Mouse (Mus musculus) ES-E14 (cell line): Measurements from ENCODE around the gene Syngr4. TPM values are rescaled to one million over a fixed set of nuclear protein-coding genes. Genes with fewer than 3 reads are reported as not detected.

Experiments
- DNase-seq: peaks from one replicate; pipeline ENCODE4 v3.0.0-alpha.2; 2013; ENCODE audit warnings: low read depth, low spot score
- H3K27ac ChIP-seq: 2 replicates; pipeline ENCODE4 v1.5.1; 2012; ENCODE audit warnings: low read depth, mild to moderate bottlenecking, low read length, moderate library complexity, mixed read lengths; ENCODE audit not compliant: poor library complexity, insufficient read depth, severe bottlenecking
- H3K36me3 ChIP-seq: 2 replicates; pipeline ENCODE4 v1.6.1; 2012; ENCODE audit warnings: mild to moderate bottlenecking, low read length, moderate library complexity, mixed read lengths; ENCODE audit not compliant: control insufficient read depth, poor library complexity, insufficient read depth, severe bottlenecking
- H3K4me1 ChIP-seq, 2 experiments: fragments of 150-350 bp in 1 of 2; sonication (generic) in 1 of 2; 2 replicates each; pipeline ENCODE4 v1.6.1; 2012; ENCODE audit warnings: low read length in 2 of 2, mild to moderate bottlenecking in 1 of 2, mixed read lengths in 1 of 2; ENCODE audit not compliant: control insufficient read depth in 2 of 2, insufficient read depth in 2 of 2, poor library complexity in 1 of 2
- H3K4me3 ChIP-seq, 2 experiments: fragments of 150-350 bp in 1 of 2; sonication (generic) in 1 of 2; 2 replicates each; pipeline ENCODE4 v1.5.1; 2012; ENCODE audit warnings: low read length in 2 of 2, low read depth in 1 of 2, mild to moderate bottlenecking in 1 of 2, mixed read lengths in 1 of 2; ENCODE audit not compliant: insufficient read depth in 1 of 2, poor library complexity in 1 of 2, severe bottlenecking in 1 of 2
- H3K9ac ChIP-seq: 2 replicates; pipeline ENCODE4 v1.6.1; 2012; ENCODE audit warnings: low read depth, mild to moderate bottlenecking, low read length, mixed read lengths; ENCODE audit not compliant: poor library complexity, insufficient read depth, severe bottlenecking
- H3K9me3 ChIP-seq: fragments of 150-350 bp; sonication (generic); 2 replicates; pipeline ENCODE4 v1.6.1; 2012; ENCODE audit warnings: low read depth, mild to moderate bottlenecking, low read length; ENCODE audit not compliant: control insufficient read depth, insufficient read depth
- CHD2 ChIP-seq: IDR thresholded peaks from 2 replicates; pipeline ENCODE4 v1.6.1; 2014; ENCODE audit warnings: mild to moderate bottlenecking, low read depth, low read length, inconsistent platforms
- HCFC1 ChIP-seq: IDR thresholded peaks from 2 replicates; pipeline ENCODE4 v1.6.1; 2012; ENCODE audit warnings: low read length, inconsistent platforms, borderline replicate concordance; ENCODE audit not compliant: insufficient read depth
- MAFK ChIP-seq: IDR thresholded peaks from 2 replicates; pipeline ENCODE4 v1.6.1; 2014; ENCODE audit warnings: mild to moderate bottlenecking, low read depth, low read length, inconsistent platforms; ENCODE audit not compliant: insufficient read depth
- ZC3H11A ChIP-seq: IDR thresholded peaks from 2 replicates; pipeline ENCODE4 v1.6.1; 2012; ENCODE audit warnings: low read depth, mild to moderate bottlenecking, inconsistent platforms, low read length, borderline replicate concordance
- ZNF384 ChIP-seq: IDR thresholded peaks from 2 replicates; pipeline ENCODE4 v1.6.1; 2012; ENCODE audit warnings: low read depth, low read length, inconsistent platforms
- in situ Hi-C, 2 experiments: fragments of 600-800 bp; cut with MboI; formaldehyde crosslinking; loops; one replicate each; pipeline ENCODE4 v1.15.1; 2025; ENCODE audit warnings: low sequenced_read_pairs in 2 of 2, inconsistent platforms in 1 of 2; ENCODE audit not compliant: unreplicated experiment in 2 of 2
- total RNA-seq: library from RNA; depleted of rRNA; stranded (reverse); fragments of 300-350 nt; gene quantifications from 2 replicates; pipeline ENCODE4 v1.2.3, GENCODE M21; 2012

Syngr4 gene
- total RNA-seq, 1 experiment: not detected

- Histone ChIP-seq H3K9ac (peak overlapping the region; percentile 30; the same call in 1 of the 2 replicates), H3K27ac (0 out of 2 replicates have a peak overlapping the region, but pooled peaks have one; percentile 16), H3K9me3 (no peaks in the 10 kb centered on the region), H3K4me3 (peak overlapping the region in 1 of 2 experiments; percentile 3; a peak in 1 of 4 replicates), H3K4me1 (peaks cover 8 to 36% of the 10 kb centered on the region in 2 experiments; a peak in 3 of 4 replicates), H3K36me3 (no peaks in the 10 kb centered on the region)
- in situ Hi-C loops: loop anchor here in 1 of 2 experiments (10.0 kb wide), 1 partner anchor 176 kb away; no protein-coding TSS in a partner anchor
- TF ChIP-seq HCFC1: no peak
- no peak for TF ChIP-seq ZNF384
- no peak for DNase-seq
These were observed 24.2 kb upstream of the Syngr4 start for GRCm38 (mm10) chr7:45920583-45921241.

- TF ChIP-seq MAFK (no peak), ZNF384 (no peak), HCFC1 (no peak), CHD2 (no peak), ZC3H11A (no peak)
- no peak overlapping the region for H3K9ac ChIP-seq
These were observed 23.2 kb upstream of the Syngr4 start for GRCm38 (mm10) chr7:45919761-45920160.

GRCm38 (mm10) chr7:45919083-45919671 lies 22.7 kb upstream of the Syngr4 start:
- Histone ChIP-seq H3K36me3 (no peaks in the 10 kb centered on the region), H3K9me3 (no peaks in the 10 kb centered on the region), H3K9ac (peak overlapping the region; percentile 53; the same call in 1 of the 2 replicates), H3K27ac (no peak overlapping the region), H3K4me3 (peak overlapping the region; percentile 49 to 55), H3K4me1 (peaks cover 8 to 36% of the 10 kb centered on the region in 2 experiments; a peak in 3 of 4 replicates)
- no peak for TF ChIP-seq ZNF384
- no peak for TF ChIP-seq ZC3H11A
- TF ChIP-seq HCFC1: no peak
- TF ChIP-seq CHD2: no peak
- no peak for TF ChIP-seq MAFK
- in situ Hi-C loops: no loop called here
- no peak for DNase-seq

More at GRCm38 (mm10) chr7:45919761-45920160, 23.2 kb upstream of the Syngr4 start:
- DNase-seq: no peak
- Histone ChIP-seq H3K9me3 (no peaks in the 10 kb centered on the region), H3K4me1 (peaks cover 8 to 36% of the 10 kb centered on the region in 2 experiments; a peak in 3 of 4 replicates), H3K36me3 (no peaks in the 10 kb centered on the region), H3K27ac (no peak overlapping the region), H3K4me3 (no peak overlapping the region)
- in situ Hi-C loops: loop anchor here in 1 of 2 experiments (10.0 kb wide), 1 partner anchor 175 kb away; no protein-coding TSS in a partner anchor

GRCm38 (mm10) chr7:45917926-45918325 lies 21.4 kb upstream of the Syngr4 start:
- H3K9me3 ChIP-seq: no peaks in the 10 kb centered on the region

More at GRCm38 (mm10) chr7:45917926-45918325, 21.4 kb upstream of the Syngr4 start:
- TF ChIP-seq CHD2 (no peak), ZC3H11A (no peak), HCFC1 (no peak), ZNF384 (no peak), MAFK (no peak)
- Histone ChIP-seq H3K4me3 (no peak overlapping the region), H3K27ac (no peak overlapping the region), H3K4me1 (peaks cover 8 to 36% of the 10 kb centered on the region in 2 experiments; a peak in 3 of 4 replicates), H3K9ac (peak overlapping the region; percentile 34; the same call in 1 of the 2 replicates), H3K36me3 (no peaks in the 10 kb centered on the region)
- DNase-seq: no peak
- in situ Hi-C loops: no loop called here
